Mouse (Mus musculus) urinary bladder, postnatal 25 days (tissue): ENCODE data around the gene Nf2.
A peak's percentile ranks its signal among the peaks of the same experiment; 100 is the strongest.

Source experiments
- DNase-seq: peaks from one replicate; pipeline ENCODE4 v3.0.0; 2022; ENCODE audit warnings: low spot score

Gene Nf2

DNA sequence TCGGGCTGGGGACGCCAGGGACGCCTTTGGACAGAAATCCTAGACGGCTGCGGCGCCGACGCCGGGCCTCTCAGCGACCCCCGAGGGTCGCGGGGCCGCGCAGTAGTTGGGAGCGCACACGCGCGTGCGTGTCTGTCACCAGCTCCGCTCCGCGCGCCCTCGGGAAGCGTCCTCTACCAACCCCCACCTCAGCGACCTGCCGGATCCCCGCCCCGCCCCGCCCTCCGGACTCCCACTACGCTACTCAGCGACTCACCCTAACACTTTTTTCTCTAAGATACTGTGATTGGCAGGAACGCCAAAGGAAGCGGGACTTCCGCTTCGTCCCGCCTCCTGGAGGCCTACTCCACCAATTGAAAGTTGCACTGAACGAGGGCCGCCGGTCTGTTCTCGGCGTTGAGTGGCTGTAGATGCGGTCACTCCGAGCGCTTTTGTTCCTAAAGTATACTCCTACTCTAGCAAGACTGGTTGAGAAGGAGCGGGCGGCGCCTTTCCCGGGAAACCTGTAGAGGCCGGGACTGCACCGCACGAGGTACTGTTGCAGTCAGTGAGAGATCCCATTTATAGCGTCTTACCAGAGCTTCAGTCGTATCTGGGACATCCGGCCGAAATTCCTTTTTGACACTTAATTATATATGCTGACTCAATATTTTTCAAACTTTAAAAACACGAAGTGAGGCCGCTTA lies at the start of gene Nf2:
Nf2 (minus strand) TSS at position 279 of the 686 bp plus-strand sequence.
- DNase-seq: peak; percentile 85

DNA sequence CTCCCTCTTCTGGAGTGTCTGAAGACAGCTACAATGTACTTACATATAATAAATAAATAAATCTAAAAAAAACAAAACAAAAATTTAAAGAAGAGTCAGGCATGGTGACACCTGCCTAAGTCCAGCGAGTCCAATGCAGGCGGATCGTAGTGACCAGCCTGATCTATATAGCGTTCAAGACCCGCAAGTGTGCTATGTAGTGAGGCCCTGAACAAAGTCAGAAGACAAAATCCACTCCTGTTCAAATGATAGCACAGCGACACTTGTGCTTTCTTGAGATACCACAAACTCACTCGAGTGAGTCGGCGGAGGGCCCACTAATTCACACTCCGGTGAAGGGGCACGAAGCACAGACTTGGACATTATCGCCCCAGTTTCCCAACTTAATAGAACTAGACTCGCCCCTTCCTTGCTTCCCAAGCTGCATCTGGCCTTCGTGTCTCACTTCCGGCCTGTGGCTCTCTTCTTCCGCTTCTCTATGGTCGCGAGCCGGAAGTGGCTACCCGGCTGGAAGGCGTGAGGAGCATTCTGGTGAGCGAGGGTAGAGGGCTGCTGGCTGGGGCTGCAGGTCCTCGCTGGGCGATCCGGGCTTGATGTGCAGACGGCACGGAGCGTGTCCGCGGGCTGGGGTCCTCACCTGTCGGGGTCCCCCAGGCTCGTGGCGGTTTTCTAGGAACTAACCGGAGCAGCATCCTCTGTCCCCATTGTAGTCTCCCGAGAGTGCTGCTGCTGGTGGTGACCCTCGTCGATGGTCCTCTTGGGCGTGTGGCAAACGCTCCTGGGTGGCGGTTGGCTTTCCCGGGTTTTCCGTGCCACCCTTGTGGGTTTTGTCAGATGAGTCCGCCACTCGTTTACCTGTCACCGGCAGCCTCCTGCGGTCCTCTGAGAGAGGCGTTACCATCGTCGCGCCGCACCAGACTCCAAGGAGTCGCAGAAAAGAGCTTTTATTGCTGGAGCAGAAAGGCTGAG lies 45.8 kb upstream of the Nf2 start, which contains the start of gene Thoc5:
Thoc5 (plus strand) TSS at position 473 of the 969 bp plus-strand sequence.
- peak; percentile 66 for DNase-seq

DNA sequence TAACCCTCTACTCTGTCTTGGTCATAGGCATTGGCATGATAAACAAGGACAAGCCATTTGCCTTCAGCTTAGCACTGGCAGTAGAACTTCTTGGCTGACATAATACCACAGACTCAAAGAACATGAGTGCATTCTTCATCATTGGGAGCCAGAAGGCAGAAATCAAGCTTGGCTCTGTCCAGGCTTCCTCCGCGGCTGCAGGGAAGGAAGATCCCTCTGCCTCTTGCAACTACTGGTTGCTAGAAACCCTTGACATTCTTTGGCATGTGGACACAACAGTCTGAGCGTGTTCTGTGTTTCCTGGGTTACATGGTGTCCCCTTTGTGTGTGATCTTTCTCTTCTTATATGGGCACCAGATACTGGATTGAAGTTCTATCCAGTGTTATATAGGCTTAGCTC lies 37.7 kb upstream of the Nf2 start:
- DNase-seq: no peak

DNA sequence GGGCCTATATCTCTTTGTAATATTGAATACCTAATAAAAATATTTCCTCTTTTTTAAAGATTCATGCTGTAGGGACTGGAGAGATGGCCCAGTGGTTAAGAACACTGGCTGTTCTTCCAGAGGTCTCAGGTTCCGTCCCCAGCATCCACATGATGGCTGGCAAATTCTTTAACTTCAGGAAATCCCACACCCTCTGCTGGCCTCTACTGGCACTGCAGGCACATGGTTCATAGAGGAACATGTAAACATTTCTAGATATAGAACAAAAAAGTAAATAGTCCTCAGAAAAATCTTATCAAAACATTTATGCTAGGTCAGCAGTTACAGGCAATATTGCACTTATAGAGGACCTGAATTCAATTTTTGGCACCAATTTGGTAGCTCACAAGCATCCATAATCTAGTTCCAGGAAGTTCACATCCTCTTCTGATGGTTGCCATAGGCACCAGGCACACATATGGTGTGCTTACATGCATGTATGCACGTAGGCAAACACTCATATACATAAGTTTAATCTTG lies 36.1 kb upstream of the Nf2 start:
- DNase-seq: peak; percentile 41

DNA sequence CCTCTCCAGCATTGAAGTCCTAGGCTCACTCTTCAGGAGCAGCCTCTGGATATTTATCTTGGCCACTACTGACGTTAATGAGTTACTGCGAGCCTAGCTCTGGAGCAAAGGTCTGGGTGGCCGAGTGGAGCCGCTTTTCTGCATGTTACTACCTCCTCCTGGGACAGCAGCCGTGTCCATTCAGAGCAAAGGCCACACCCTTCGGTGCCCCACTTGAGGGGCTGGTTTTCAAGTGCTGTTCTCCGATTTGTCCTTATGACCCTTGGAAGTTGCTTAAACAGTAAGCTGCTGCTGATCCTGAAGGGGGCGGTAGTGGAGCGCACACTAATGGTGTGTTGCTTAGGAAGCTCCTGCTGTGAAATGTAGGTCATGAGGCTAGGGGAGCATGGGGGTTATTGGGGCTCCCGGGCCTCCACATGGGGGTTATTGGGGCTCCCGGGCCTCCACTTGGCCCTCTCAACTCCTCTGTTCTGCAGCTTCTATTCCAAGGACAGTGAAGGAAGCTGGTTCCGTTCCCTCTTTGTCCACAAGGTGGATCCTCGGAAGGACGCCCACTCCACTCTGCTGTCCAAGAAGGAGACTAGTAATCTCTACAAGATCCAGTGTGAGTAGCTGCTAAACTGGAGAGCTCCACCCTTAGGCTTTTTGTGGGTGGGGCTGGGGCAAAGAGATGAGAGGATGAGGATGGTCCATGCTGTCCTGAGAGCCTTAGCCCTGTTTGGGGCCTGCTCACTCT lies 33.7 kb upstream of the Nf2 start:
- DNase-seq: peak; percentile 38

DNA sequence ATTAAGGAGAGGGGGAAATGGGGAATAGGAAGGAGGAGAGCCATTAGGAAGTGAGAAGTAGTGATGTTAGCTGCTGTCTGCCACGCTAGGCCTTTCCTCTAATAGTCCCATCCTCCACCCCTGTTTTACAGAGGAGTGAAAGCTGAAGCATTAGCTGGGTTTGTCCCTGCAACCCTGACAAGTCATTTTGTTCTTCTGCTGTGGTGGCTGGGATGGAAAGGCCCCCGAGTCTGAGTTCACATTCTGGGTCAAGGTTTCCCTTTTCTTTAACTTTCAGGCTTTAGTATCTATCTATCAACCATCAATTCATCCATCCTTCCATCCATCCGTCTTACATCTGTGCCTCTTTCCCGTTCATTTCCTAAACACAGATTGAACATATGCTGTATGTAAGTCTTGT lies 31.8 kb upstream of the Nf2 start:
- DNase-seq: no peak

DNA sequence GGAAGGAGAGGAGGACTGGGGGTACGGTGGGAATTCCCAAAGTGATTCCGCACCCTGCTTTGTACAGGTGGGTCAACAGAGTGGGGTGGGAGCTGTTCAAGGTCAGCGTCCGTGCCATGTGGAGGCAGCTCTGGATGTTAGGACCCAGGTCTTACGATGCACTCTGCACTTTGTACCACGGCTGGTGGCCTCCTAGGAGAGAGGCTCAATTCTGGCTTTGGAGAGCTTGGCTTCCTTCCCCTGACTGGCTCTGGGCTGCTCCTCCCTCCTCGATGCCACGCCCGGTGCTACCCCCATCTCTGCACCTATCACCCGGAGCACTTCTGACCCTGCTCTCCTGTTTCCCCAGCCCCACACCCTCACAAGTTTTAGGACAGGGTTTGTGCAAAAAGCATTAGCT lies 25.2 kb upstream of the Nf2 start:
- no peak for DNase-seq

DNA sequence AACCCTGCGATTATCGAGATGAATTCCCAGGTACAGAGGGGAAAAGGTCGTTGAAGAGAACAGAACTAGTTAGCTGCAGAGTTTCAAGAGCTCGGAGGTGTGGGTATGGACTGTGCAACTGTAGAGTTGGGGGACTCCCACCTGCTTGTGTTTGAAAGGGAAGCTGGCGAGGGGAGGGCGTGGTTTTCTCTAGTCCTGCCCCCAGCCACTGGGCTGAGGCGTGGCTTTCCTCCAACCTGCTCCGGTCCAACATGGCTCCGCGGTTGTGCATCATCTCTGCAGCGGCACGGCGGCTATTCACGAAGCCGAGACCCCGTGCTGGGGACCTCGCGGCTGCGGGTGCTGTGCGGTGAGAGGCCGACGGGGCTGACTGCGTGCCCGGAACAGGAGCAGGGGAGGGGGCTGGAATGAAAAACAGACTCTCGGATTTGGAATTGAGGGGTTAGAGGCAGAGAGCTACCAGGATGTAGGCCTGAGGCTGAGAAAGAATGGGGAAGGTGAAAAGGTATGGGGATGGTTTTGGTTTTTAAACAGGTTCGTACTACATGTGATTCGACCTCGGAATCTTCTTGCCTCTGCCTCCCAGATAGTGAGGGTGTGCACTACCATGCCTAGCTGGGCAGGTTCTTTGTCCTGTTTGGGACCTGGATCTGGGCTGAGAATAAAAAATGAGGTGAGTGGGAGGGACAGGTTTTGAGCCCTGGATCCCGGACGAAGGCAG lies 24.6 kb upstream of the Nf2 start, which contains the start of gene Nipsnap1:
Nipsnap1 (plus strand) TSS at position 197 of the 721 bp plus-strand sequence.
- peak; percentile 64 for DNase-seq

DNA sequence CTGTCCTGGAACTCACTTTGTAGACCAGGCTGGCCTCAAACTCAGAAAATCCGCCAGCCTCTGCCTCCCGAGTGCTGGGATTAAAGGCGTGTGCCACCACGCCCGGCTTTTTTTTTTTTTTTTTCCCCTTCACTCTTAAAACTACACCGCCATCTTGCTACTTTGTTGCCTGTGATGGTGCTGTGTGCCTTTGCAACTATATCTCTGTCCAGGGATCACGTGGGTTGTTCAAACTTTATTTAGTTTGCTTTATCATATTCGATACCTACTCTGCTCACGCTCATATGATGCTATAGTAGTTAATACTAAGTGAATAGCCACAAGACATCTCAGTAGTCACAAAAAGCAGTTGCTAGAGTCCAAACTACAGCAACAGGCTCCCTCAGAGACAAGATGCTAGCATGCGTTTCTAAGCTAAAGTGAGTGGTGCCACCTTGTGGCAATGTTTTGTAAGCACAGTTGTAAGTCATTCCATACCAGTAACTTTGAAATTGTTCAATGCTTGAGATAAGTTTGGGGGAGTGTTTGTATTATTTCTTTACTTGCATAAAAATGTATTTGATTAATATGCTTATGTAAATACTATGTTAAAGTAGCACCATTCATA lies 16.4 kb upstream of the Nf2 start:
- peak; percentile 56 for DNase-seq

DNA sequence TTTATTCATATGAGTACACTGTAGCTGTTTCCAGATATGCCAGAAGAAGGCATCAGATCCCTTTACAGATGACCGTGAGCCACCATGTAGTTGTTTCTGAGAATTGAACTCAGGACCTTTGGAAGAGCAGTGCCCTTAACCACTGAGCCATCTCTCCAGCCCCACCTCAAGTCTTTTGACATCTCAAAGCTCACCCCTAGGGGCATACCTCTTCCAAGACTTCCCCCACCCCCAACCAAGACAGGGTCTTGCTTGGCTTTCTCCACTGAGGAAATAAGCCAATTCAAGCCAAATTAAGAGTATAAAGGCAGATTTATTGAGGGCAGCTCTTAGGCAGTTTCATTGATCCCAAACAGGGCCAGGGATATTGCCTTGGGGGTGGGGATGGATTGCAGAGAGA lies 13.4 kb upstream of the Nf2 start:
- no peak for DNase-seq

DNA sequence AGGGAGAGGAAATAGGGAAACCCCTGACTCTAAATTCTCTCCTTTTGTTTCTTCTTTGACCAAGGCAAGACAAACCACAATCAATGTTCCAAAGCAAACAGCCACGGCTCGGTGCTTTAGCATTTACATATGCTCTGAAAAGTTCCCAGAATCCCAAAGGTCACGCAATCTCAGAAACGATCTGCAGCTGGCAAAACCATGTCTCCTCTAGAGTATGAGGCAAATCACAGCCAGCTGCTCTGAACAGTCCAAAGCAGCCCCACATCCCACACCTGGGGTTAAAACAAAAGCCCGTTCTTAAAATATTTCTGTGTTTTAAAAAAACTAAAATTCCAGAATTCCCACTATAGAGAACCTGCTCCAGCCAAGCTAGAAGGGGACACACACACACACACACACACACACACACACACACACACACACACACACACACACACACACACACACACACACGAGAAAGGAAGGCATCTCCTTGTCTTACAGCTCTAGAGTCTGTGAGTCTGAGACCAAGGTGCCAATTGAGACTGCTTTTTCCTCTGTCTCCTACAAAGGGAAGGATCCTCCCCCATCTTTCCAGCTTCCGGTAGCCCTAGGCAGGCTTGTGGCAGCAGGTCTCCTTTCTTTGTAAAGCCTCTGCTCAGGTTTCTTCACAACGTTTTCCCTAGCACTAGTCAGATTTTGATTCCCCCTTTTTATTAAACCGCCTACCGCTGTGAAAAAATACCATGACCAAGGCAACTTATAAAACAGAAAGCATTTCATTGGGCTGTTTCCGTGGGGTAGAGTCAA lies 12.7 kb upstream of the Nf2 start:
- DNase-seq: no peak

DNA sequence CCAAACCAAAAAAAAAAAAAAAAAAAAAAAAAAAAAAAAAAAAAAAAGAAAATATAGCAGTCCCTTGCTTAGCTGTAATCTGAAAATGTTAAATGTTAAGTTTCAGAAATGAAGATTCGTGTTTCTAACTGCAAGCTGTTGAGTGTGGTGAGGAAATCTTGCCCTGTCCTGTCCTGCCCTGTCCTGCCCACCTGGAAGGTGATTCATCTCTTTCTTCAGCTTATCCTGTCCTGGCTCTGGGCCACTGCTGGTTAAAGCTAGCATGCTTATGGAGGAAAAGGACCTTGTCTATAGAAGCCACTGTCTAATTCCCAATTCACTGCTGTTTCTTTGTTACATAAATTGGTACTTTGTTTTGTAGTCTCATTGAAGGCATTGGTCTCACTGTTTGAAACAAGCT lies 11.7 kb upstream of the Nf2 start:
- DNase-seq: no peak

DNA sequence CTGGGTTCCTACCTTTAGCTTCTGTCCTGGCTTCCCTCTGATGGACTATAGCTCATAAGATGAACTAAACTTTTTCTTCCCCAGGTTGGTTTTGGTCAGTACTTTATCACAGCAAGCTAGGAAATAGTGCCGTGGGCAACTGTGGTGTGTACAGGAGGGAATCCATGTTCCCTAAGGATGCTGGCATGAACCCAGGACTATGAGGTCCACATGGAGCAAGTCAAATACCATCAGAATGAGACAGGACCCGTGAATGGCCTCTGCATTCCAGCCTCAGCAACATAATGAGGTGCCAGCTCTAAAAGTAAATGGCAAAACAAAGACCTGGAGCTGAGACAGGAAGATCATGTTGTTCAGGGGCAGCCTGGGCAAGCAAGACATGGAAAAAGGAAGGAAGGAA lies 9.1 kb upstream of the Nf2 start:
- DNase-seq: no peak

DNA sequence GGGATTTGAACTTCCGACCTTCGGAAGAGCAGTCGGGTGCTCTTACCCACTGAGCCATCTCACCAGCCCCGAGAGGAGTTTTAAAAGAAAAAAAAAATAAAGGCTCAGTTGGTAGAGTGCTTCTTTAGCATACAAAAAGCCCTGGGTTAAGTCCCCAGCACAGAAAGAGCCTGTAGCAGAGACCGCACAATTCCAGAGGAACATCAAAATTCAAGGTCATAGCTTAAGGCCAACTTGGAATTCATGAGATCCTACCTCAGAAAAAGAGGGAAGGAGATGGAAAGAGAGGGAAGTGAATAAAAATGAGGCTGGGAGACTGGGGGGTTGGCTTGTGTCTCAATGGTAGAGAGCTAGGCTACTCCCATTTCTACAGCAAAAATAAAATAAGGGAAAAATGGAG lies 4.8 kb upstream of the Nf2 start:
- DNase-seq: no peak

DNA sequence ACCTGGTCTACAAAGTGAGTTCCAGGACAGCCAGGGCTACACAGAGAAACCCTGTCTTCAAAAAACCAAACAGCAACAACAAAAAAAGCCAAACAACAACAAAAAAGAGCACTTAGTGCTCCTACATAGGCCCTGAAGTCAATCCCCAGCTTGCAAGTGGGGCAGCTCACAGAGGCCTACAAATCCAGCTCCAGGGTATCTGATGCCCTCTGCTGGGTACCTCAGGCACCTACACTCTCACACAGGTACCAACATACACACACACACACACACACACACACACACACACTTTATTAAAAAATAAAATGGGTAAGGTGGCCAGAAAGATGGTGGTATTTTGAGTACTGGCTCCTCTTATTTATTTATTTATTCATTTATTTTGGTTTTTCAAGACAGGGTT lies 3.7 kb upstream of the Nf2 start:
- DNase-seq: no peak

DNA sequence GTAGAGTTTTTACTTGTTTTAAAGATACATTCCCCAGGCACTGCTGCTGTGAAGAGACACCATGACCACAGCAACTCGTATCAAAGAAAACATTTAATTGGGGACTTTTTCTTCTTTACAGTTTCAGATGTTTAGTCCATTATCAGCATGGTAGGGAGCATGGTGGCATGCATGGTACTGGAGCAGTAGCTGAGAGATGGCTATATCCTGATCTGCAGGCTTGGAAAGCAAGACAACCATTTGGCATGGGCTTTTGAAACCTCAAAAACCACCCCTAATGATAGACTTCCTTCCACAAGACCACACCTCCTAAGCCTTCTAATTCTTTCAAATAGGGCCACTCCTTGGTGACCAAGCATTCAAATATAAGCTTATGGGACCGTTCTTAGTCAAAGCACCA lies 1.1 kb upstream of the Nf2 start:
- DNase-seq: no peak

DNA sequence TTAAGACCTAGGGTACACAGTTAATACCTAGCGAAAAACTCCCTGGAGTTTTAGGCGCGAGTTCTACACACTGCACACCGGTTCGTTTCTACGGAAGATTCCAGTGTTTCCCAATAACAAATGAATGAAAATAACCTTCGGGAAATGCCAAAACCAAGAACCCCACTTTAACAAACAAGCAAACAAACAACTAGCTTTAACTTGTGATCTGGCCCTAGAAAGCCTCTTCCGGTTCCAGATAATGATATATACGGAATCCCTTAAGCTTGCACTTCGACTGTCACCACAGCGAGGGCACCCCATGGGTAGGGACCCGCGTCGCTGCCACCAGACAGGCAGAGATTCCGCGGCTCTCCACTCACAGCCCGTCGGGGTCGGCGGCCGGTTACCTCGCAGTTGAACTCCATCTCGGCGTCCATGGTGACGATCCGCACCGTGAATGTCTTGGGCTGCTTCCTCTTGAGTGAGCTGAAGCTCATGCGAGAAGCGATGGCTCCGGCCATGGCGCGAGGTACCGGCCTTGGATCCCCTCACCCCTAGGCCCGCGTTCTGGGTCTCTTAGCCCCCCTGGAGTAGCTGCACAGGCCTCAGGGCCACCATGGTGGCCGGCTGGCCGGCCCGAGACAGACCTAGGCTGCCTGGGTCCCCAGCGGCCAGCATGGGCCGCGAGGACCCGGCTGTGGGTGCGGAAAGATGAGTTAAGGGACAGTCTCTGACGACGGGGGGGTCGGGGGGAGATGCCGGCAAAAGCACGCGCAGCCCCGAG lies 670 bp downstream of the Nf2 start:
- peak; percentile 33 for DNase-seq

DNA sequence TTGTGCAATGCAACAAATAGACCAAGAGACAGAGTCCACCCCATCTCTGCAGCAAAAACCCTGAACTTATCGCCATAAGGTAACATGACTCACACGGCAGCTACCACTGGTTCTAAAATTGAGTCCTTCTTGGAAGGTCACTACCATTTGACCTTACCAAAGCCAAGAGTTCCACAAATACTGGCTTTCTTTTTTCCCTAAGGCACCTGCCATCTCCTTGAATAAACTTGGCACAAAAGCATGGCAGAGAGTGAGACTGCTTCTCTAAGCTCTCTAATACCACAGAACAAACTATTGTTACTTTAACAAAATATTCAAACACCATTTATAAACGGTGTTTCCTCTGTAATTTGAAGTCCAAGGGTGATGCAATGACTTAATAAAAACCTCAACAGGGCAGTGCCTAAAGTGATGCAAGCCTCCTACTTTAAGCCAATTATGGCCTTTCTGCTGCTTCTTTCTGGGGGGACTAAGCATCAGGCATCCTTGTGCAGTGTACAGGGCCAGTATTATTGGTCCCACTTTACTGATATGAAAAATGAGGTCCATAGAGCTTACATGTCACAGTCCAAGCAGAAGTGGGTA lies 8.3 kb downstream of the Nf2 start:
- DNase-seq: no peak

DNA sequence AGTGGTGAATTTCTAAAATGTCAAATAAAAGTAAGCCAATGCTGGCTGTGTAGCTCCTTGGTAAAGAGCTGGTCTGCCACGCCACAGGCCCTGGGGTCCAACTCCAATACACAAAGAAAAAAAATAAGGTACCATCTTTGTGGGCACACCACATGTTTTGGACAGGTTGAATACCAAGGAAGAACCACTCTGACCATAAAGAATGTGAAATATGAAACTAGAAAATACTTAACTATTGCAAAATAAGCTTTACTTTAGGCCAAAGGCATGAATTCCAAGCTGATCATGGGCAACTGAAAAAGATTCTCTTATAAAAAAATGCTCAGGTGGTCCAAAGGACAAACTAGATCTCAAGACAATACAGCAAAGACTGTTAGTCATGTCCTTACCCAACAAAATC lies 11.1 kb downstream of the Nf2 start:
- DNase-seq: no peak
